Mouse (Mus musculus): ENCODE results near the gene Ufsp1.

- TF ChIP-seq CTCF (IDR thresholded peaks at IDR 0.05; ENCODE audit: low read depth) (no peak), EP300 (IDR thresholded peaks at IDR 0.05; ENCODE audit: low read depth) (no peak)
Measured at GRCm38 (mm10) chr5:137304816-137305215, 10.4 kb downstream of the Ufsp1 start.
